Mouse (Mus musculus) cortical plate, adult 2 months (tissue): ENCODE measurements around the gene Gm9821. TPM values are rescaled to one million over a fixed set of nuclear protein-coding genes. Genes with fewer than 3 reads are reported as not detected.

Experiments
- H3K27ac ChIP-seq: fragments of 200-500 bp; 2 replicates; pipeline ENCODE4 v1.5.1; 2012; ENCODE audit warnings: low read length, control low read depth, inconsistent platforms; ENCODE audit not compliant: insufficient read depth
- H3K4me1 ChIP-seq: fragments of 200-500 bp; 2 replicates; pipeline ENCODE4 v1.6.1; 2011; ENCODE audit warnings: low read length; ENCODE audit not compliant: control insufficient read depth, insufficient read depth
- H3K4me3 ChIP-seq: fragments of 200-500 bp; 2 replicates; pipeline ENCODE4 v1.5.1; 2011; ENCODE audit warnings: mild to moderate bottlenecking, low read length, control low read depth; ENCODE audit not compliant: insufficient read depth
- CTCF ChIP-seq: fragments of 200-500 bp; IDR thresholded peaks from 2 replicates; pipeline ENCODE4 v1.5.1; 2011; ENCODE audit warnings: mild to moderate bottlenecking, control low read depth, low read length; ENCODE audit not compliant: insufficient read depth; ENCODE audit errors: extremely low read depth
- POLR2A ChIP-seq: fragments of 200-500 bp; IDR thresholded peaks from 2 replicates; pipeline ENCODE4 v1.6.1; 2011; ENCODE audit warnings: mild to moderate bottlenecking, low read length, control low read depth; ENCODE audit not compliant: insufficient read depth; ENCODE audit errors: extremely low read depth
- polyA plus RNA-seq: library from polyadenylated mRNA; depleted of rRNA; stranded (reverse); fragments of >200 nt; gene quantifications from 2 replicates; pipeline ENCODE4 v1.2.3, GENCODE M21; 2012

Gm9821 gene
- polyA plus RNA-seq, 1 experiment = not detected

DNA sequence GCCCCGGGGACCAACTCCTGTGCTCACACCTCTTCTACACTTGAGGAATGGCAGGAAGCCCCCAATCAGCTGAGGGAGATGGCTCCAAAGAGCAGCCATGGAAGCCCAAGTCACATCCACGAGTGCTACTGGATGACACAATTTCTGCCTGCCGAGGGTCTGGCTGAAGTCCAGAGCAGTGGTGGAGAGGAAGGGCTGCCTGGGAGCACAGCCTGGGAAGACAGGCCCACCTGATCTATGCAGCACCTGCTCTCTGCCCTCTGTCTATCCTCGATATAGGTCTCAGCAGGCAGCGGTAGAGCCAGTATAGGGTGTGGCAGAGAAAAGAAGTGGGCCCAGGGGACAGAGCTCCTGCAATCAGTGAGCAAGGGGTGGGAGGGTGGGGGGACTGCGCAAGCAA lies 1.3 kb downstream of the Gm9821 start:
- no peak overlapping the region for H3K4me3 ChIP-seq
- TF ChIP-seq POLR2A (no peak), CTCF (no peak)
- peak overlapping the region; percentile 48; the same call in 1 of the 2 replicates for H3K27ac ChIP-seq
- H3K4me1 ChIP-seq = peaks cover 33% of the 10 kb centered on the region

GRCm38 (mm10) chr2:91947397-91948150 lies 2.1 kb downstream of the Gm9821 start:
- Histone ChIP-seq H3K27ac (peak overlapping the region; percentile 67), H3K4me1 (peaks cover 33% of the 10 kb centered on the region), H3K4me3 (0 out of 2 replicates have a peak overlapping the region, but pooled peaks have one; percentile 1)
- TF ChIP-seq POLR2A = no peak
- no peak for TF ChIP-seq CTCF

DNA sequence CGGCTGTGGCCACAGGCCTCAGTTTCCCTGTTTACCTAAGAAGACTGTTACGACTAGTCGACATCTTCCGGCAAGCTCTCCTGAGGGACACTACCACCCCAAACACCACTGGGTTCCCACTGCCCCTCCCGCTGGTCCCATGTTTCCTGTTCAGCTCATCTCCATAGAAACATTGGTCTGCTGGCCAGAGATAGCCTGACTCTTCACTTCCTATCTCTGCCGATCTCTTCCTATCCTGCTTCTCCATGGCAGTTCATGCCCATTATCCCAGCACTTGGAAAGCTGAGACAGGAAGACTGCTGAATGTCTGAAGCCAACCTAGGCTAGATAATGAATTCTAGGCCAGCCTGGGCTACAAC lies 2.6 kb downstream of the Gm9821 start:
- TF ChIP-seq POLR2A (no peak), CTCF (no peak)
- H3K27ac ChIP-seq = peak overlapping the region; percentile 67
- H3K4me1 ChIP-seq = peaks cover 33% of the 10 kb centered on the region
- 0 out of 2 replicates have a peak overlapping the region, but pooled peaks have one; percentile 1 for H3K4me3 ChIP-seq

DNA sequence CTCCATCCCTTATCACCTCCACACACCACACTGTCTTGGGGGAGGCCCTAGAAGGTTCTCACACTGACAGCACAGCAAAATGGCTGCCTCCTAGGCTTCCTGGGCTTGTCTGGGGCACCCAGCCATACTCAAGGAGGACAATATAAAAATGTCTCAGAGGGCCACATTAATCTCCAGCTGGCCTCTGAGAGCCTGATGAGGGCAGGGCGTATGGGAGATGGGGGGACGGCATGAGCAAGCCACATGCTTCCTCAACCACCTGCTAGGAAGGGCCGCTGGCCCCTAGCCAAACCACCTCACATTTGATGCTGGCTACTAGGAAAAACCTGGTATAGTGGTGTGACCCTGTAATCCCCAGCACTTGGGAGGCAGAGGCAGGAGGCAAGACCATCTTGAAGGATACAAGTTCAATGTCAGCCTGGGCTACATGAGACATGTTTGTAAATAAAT lies 3.3 kb downstream of the Gm9821 start:
- Histone ChIP-seq H3K4me1 (peaks cover 34% of the 10 kb centered on the region), H3K4me3 (no peak overlapping the region), H3K27ac (peak overlapping the region; percentile 94; the same call in 1 of the 2 replicates)
- TF ChIP-seq CTCF (no peak), POLR2A (no peak)

DNA sequence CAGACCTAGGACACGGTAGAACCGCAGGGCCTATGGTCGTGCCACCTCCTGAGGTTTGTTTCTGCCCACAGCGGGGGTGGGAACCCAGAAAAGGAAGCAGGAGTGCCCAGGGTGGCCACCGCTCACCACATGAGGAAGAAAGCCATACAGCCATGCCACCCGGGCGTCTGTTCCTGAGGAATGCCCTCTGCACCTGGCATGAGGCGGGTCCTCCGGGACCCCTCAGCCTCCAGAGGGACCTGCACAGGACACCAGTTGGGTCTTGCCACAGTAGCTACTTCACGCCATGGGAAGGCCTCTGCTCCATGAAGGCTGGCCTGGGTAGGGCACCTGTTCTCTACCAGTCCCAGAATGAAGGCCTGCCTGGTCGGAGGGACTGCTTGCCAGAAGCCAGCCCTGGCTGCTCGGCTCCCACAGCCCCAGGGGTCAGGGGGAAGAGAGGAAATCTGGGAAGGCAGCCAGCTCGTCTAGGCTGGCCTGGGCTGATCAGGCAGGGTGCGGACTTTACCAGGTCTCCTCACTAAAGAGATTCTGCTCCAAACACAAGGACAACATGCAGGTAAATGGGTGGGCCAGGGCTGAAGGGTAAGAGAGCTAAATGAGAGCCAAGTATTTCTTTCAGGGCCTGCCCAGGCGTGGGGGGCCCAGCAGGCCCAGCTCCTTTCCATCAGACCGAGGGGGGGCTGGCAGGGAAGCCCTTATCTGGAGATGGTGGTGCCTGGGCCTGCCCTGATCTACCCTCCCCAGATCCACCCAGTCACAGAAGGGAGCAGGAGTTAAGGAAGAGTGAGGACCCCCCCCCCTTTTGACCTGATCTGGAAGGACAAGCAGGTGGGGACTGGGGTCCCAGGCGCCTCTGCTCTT lies 4.1 kb downstream of the Gm9821 start:
- Histone ChIP-seq H3K27ac (peak overlapping the region; percentile 94), H3K4me3 (peak overlapping the region; percentile 9; the same call in 1 of the 2 replicates), H3K4me1 (peaks cover 35% of the 10 kb centered on the region)
- TF ChIP-seq POLR2A = no peak
- no peak for TF ChIP-seq CTCF

- TF ChIP-seq POLR2A (no peak), CTCF (no peak)
- H3K4me1 ChIP-seq = peaks cover 38% of the 10 kb centered on the region
- peak overlapping the region; percentile 94 for H3K27ac ChIP-seq
- peak overlapping the region; percentile 9; the same call in 1 of the 2 replicates for H3K4me3 ChIP-seq
Observed at GRCm38 (mm10) chr2:91950275-91951085, 5.0 kb downstream of the Gm9821 start.

DNA sequence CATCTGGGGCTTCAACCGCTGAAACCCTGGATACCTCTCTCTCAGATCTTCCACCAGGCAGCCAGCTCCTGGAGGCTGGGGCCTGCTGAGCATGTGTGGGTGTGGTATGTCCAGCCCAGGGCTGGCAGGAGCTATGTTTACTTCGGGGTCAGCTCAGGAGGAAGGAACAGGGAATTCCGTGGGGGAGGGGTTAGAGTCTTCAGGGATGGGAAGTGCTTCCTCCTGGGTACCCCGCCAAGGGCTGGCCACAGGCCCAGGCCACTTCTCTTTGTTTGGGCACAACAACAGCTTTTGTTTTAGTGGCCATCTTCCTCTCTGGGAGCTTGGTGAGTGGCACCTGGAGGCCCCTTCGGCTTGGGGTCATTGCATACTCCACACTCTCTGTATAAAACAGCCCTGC lies 8.3 kb downstream of the Gm9821 start:
- Histone ChIP-seq H3K4me1 (peaks cover 29% of the 10 kb centered on the region), H3K4me3 (no peak overlapping the region), H3K27ac (peak overlapping the region; percentile 23; the same call in 1 of the 2 replicates)
- TF ChIP-seq CTCF (no peak), POLR2A (no peak)

DNA sequence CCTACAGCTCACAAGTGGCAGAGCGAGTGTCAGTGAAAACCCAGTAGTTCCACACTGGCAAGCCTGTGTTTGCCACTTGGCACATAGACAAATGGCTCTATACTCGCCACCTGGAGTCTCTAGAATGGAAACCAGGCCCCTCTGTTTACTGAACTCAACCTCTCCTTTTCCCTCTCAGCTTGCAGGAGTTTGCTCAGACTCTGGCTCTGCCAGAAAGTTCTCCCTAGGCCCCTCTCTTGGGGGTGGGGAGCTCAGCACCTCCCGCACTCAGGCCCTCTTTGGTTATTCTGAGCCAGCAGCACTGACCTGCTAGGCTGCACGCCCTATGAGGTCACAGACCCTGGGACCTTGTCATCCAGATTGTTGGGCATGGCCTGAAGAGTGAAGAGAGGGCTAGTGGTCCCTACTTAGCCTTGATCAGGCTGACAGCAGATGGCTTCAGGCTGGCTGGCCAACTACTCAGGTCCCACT lies 9.7 kb downstream of the Gm9821 start:
- peaks cover 22% of the 10 kb centered on the region for H3K4me1 ChIP-seq
- no peak for TF ChIP-seq CTCF
- no peak for TF ChIP-seq POLR2A
- H3K27ac ChIP-seq = no peak overlapping the region
- H3K4me3 ChIP-seq = no peak overlapping the region

DNA sequence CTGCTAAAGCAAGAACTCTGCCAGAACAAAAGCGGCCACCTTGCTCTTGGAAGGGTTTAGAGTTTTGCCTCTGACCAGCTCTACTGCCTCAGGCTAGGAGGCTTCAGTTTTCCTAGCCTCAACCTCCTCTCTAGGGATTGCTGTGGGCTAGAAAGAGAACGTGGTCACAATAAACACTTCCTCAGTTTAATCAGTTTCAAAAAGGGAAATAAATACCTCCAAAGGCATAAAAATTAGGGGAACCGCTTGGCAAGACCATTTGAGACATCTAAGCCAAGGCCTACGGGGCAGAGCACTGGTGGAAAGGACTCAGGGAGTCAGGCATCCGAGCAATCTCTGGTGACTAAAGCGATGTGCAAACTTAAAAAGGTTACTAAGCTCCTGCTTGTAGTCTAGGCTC lies 10.4 kb downstream of the Gm9821 start:
- H3K27ac ChIP-seq = no peak overlapping the region
- peaks cover 22% of the 10 kb centered on the region for H3K4me1 ChIP-seq
- H3K4me3 ChIP-seq = no peak overlapping the region
- TF ChIP-seq CTCF = no peak
- TF ChIP-seq POLR2A = no peak
